Mouse (Mus musculus): Measurements from ENCODE around the gene Zdhhc17. TPM values are rescaled to one million over a fixed set of nuclear protein-coding genes. Genes with fewer than 3 reads are reported as not detected.
A peak's percentile ranks its signal among the peaks of the same experiment; 100 is the strongest.

Zdhhc17 gene
- polyA plus RNA-seq, 1 experiment from 2014 or later = 23.2 TPM

GRCm38 (mm10) chr10:110951112-110951511, 58.8 kb downstream of the Zdhhc17 start:
- Histone ChIP-seq H3K4me3 (ENCODE audit: low read depth, low read length) (no peak overlapping the region), H3K4me1 (ENCODE audit: control insufficient read depth, insufficient read depth, low read length) (no peaks in the 10 kb centered on the region), H3K4me2 (ENCODE audit: low read depth, low read length) (no peak overlapping the region), H3K9me3 (replicated peaks; ENCODE audit: control insufficient read depth, low read length) (no peaks in the 10 kb centered on the region), H3K27me3 (ENCODE audit: control insufficient read depth, insufficient read depth, low read length) (no peaks in the 10 kb centered on the region), H3K36me3 (replicated peaks; ENCODE audit: control insufficient read depth, insufficient read depth, low read depth, low read length) (peaks cover 5% of the 10 kb centered on the region), H3K9ac (replicated peaks; ENCODE audit: low read length) (no peak overlapping the region), H3K27ac (replicated peaks; ENCODE audit: low read depth, low read length) (no peak overlapping the region)
- DNase-seq (ENCODE audit: low spot score) = no peak
- ATAC-seq (replicated peaks; ENCODE audit: insufficient number of reproducible peaks, low FRiP score, low TSS enrichment, low read depth) = no peak
- WGBS = 88% methylated on average over 1 of the region's 1 CpGs

DNA sequence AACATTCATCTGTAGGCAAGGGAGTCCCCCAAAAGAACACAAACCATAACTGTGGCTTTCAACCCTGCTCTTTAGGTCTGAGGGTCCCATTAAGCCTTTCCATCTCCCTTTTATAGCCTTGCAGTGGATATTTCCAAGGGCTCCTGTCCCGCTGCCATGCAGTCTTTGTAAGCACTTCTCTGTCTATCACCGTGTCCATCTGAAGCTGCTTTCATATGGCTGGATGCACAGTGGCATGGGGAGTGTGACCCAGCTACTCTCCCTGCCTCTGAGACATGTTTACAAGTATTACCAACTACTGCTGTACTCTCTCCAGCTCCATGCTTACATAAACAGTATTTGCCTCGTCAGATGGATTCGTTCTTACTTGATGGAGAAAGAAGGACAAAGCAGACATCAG, 62.4 kb downstream of the Zdhhc17 start:
- Histone ChIP-seq H3K4me1 (ENCODE audit: control insufficient read depth, insufficient read depth, low read length) (no peaks in the 10 kb centered on the region), H3K4me3 (ENCODE audit: low read depth, low read length) (no peak overlapping the region), H3K9me3 (replicated peaks; ENCODE audit: control insufficient read depth, low read length) (no peaks in the 10 kb centered on the region), H3K36me3 (replicated peaks; ENCODE audit: control insufficient read depth, insufficient read depth, low read depth, low read length) (no peaks in the 10 kb centered on the region; the same call in none of the 2 replicates), H3K4me2 (ENCODE audit: low read depth, low read length) (no peak overlapping the region), H3K9ac (replicated peaks; ENCODE audit: low read length) (no peak overlapping the region), H3K27me3 (ENCODE audit: control insufficient read depth, insufficient read depth, low read length) (no peaks in the 10 kb centered on the region), H3K27ac (replicated peaks; ENCODE audit: low read depth, low read length) (no peak overlapping the region)
- WGBS = 91% methylated on average over 4 of the region's 4 CpGs
- ATAC-seq (replicated peaks; ENCODE audit: insufficient number of reproducible peaks, low FRiP score, low TSS enrichment, low read depth) (no peak), DNase-seq (ENCODE audit: low spot score) (no peak)

GRCm38 (mm10) chr10:110945966-110946365, 64.0 kb downstream of the Zdhhc17 start:
- Histone ChIP-seq H3K9me3 (replicated peaks; ENCODE audit: control insufficient read depth, low read length) (no peaks in the 10 kb centered on the region), H3K4me1 (ENCODE audit: control insufficient read depth, insufficient read depth, low read length) (no peaks in the 10 kb centered on the region), H3K9ac (replicated peaks; ENCODE audit: low read length) (no peak overlapping the region), H3K36me3 (replicated peaks; ENCODE audit: control insufficient read depth, insufficient read depth, low read depth, low read length) (peaks cover 2% of the 10 kb centered on the region), H3K4me2 (ENCODE audit: low read depth, low read length) (no peak overlapping the region), H3K27ac (replicated peaks; ENCODE audit: low read depth, low read length) (0 out of 2 replicates have a peak overlapping the region, but pooled peaks have one; percentile 20), H3K4me3 (ENCODE audit: low read depth, low read length) (no peak overlapping the region), H3K27me3 (ENCODE audit: control insufficient read depth, insufficient read depth, low read length) (no peaks in the 10 kb centered on the region)
- DNase-seq (ENCODE audit: low spot score) (no peak), ATAC-seq (replicated peaks; ENCODE audit: insufficient number of reproducible peaks, low FRiP score, low TSS enrichment, low read depth) (no peak)
- 80% methylated on average over 12 of the region's 12 CpGs for WGBS

DNA sequence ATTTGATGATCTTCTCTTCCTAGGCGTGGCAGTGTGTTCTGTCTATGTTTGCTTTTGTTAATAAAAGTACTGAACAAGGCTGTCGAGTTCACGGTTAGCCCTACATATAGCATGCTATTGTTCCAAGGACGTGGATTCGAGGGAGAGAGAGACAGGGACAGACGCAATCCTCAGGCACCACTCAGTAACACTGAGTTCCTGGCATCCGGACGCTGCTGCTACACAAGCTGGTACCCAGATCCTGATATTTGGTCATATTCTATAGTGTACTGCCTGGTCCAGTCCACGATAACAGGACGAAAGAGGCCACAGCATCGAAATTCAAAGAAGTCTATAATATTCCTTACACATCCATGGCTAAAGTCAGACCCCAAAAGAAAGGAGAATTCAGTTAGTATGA, 65.8 kb downstream of the Zdhhc17 start:
- 90% methylated on average over 11 of the region's 11 CpGs for WGBS
- Histone ChIP-seq H3K4me2 (ENCODE audit: low read depth, low read length) (no peak overlapping the region), H3K36me3 (replicated peaks; ENCODE audit: control insufficient read depth, insufficient read depth, low read depth, low read length) (peaks cover 2% of the 10 kb centered on the region), H3K27ac (replicated peaks; ENCODE audit: low read depth, low read length) (no peak overlapping the region), H3K27me3 (ENCODE audit: control insufficient read depth, insufficient read depth, low read length) (no peaks in the 10 kb centered on the region), H3K9ac (replicated peaks; ENCODE audit: low read length) (no peak overlapping the region), H3K4me3 (ENCODE audit: low read depth, low read length) (no peak overlapping the region), H3K9me3 (replicated peaks; ENCODE audit: control insufficient read depth, low read length) (no peaks in the 10 kb centered on the region), H3K4me1 (ENCODE audit: control insufficient read depth, insufficient read depth, low read length) (no peaks in the 10 kb centered on the region)
- no peak for DNase-seq (ENCODE audit: low spot score)
- no peak for ATAC-seq (replicated peaks; ENCODE audit: insufficient number of reproducible peaks, low FRiP score, low TSS enrichment, low read depth)

DNA sequence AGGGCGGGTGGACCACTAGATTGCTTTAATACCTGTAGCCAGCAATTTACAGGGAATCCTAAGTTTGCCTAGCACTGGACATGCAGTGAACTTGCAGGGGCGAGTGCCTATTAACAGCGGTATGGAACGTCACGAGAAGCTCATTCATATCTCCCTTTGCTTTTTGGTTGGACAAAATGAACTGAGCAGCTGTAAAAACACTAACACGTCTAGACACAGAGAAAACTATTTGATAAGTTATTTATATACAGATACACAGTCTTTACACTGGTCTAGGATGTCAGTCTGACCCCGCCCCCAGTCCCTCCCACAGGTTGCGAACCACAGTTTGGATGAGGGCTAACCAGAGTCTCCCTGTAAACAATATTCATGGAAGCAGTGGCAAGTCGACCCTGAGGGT, 67.1 kb downstream of the Zdhhc17 start:
- WGBS = 84% methylated on average over 9 of the region's 9 CpGs
- H3K27me3 ChIP-seq (ENCODE audit: control insufficient read depth, insufficient read depth, low read length) = no peaks in the 10 kb centered on the region
- no peak for ATAC-seq (replicated peaks; ENCODE audit: insufficient number of reproducible peaks, low FRiP score, low TSS enrichment, low read depth)
- no peak overlapping the region for H3K4me3 ChIP-seq (ENCODE audit: low read depth, low read length)
- H3K4me1 ChIP-seq (ENCODE audit: control insufficient read depth, insufficient read depth, low read length) = no peaks in the 10 kb centered on the region
- H3K4me2 ChIP-seq (ENCODE audit: low read depth, low read length) = no peak overlapping the region
- H3K9me3 ChIP-seq (replicated peaks; ENCODE audit: control insufficient read depth, low read length) = no peaks in the 10 kb centered on the region
- H3K27ac ChIP-seq (replicated peaks; ENCODE audit: low read depth, low read length) = no peak overlapping the region
- no peak for DNase-seq (ENCODE audit: low spot score)
- H3K36me3 ChIP-seq (replicated peaks; ENCODE audit: control insufficient read depth, insufficient read depth, low read depth, low read length) = peaks cover 2% of the 10 kb centered on the region
- no peak overlapping the region for H3K9ac ChIP-seq (replicated peaks; ENCODE audit: low read length)

GRCm38 (mm10) chr10:110941968-110942367, 68.0 kb downstream of the Zdhhc17 start:
- H3K4me3 ChIP-seq (ENCODE audit: low read depth, low read length) = no peak overlapping the region
- H3K27ac ChIP-seq (replicated peaks; ENCODE audit: low read depth, low read length) = no peak overlapping the region
- no peak overlapping the region for H3K9ac ChIP-seq (replicated peaks; ENCODE audit: low read length)
- H3K9me3 ChIP-seq (replicated peaks; ENCODE audit: control insufficient read depth, low read length) = no peaks in the 10 kb centered on the region
- no peaks in the 10 kb centered on the region for H3K27me3 ChIP-seq (ENCODE audit: control insufficient read depth, insufficient read depth, low read length)
- peaks cover 2% of the 10 kb centered on the region for H3K36me3 ChIP-seq (replicated peaks; ENCODE audit: control insufficient read depth, insufficient read depth, low read depth, low read length)
- ATAC-seq (replicated peaks; ENCODE audit: insufficient number of reproducible peaks, low FRiP score, low TSS enrichment, low read depth) (no peak), DNase-seq (ENCODE audit: low spot score) (no peak)
- H3K4me1 ChIP-seq (ENCODE audit: control insufficient read depth, insufficient read depth, low read length) = no peaks in the 10 kb centered on the region
- WGBS = 93% methylated on average over 11 of the region's 11 CpGs
- H3K4me2 ChIP-seq (ENCODE audit: low read depth, low read length) = no peak overlapping the region

GRCm38 (mm10) chr10:110940740-110941398, 69.1 kb downstream of the Zdhhc17 start:
- Histone ChIP-seq H3K4me1 (ENCODE audit: control insufficient read depth, insufficient read depth, low read length) (no peaks in the 10 kb centered on the region), H3K4me3 (ENCODE audit: low read depth, low read length) (no peak overlapping the region), H3K36me3 (replicated peaks; ENCODE audit: control insufficient read depth, insufficient read depth, low read depth, low read length) (peaks cover 2% of the 10 kb centered on the region), H3K9ac (replicated peaks; ENCODE audit: low read length) (no peak overlapping the region), H3K27ac (replicated peaks; ENCODE audit: low read depth, low read length) (no peak overlapping the region), H3K4me2 (ENCODE audit: low read depth, low read length) (no peak overlapping the region), H3K9me3 (replicated peaks; ENCODE audit: control insufficient read depth, low read length) (no peaks in the 10 kb centered on the region), H3K27me3 (ENCODE audit: control insufficient read depth, insufficient read depth, low read length) (no peaks in the 10 kb centered on the region)
- WGBS = 84% methylated on average over 13 of the region's 13 CpGs
- DNase-seq (ENCODE audit: low spot score) (no peak), ATAC-seq (replicated peaks; ENCODE audit: insufficient number of reproducible peaks, low FRiP score, low TSS enrichment, low read depth) (no peak)

DNA sequence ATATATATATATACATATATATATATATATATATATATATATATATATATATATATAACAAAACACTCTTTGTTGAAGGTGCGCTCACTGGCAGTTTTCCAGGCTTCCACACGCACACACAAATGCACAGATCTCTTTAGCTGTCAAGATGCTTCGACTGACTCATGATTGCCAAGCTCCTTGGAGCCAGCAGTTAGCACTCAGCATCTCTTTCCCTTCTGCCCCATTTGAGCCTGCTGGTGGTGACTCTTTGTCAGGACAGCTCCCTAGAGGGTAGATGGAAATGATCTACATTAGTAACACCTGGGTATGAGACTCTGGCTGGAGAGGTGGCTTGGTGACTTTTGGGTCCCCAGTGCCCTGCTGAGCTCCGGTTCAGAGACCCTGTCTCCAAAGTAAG, 70.2 kb downstream of the Zdhhc17 start:
- Histone ChIP-seq H3K9me3 (replicated peaks; ENCODE audit: control insufficient read depth, low read length) (no peaks in the 10 kb centered on the region), H3K27me3 (ENCODE audit: control insufficient read depth, insufficient read depth, low read length) (no peaks in the 10 kb centered on the region), H3K27ac (replicated peaks; ENCODE audit: low read depth, low read length) (no peak overlapping the region), H3K4me3 (ENCODE audit: low read depth, low read length) (no peak overlapping the region), H3K4me2 (ENCODE audit: low read depth, low read length) (no peak overlapping the region), H3K36me3 (replicated peaks; ENCODE audit: control insufficient read depth, insufficient read depth, low read depth, low read length) (peaks cover 2% of the 10 kb centered on the region), H3K4me1 (ENCODE audit: control insufficient read depth, insufficient read depth, low read length) (no peaks in the 10 kb centered on the region), H3K9ac (replicated peaks; ENCODE audit: low read length) (no peak overlapping the region)
- no peak for ATAC-seq (replicated peaks; ENCODE audit: insufficient number of reproducible peaks, low FRiP score, low TSS enrichment, low read depth)
- no peak for DNase-seq (ENCODE audit: low spot score)
- WGBS = 77% methylated on average over 4 of the region's 4 CpGs

Data from embryonic facial prominence, embryonic 11.5 days (tissue).